Mouse (Mus musculus): ENCODE results near the gene Cygb. TPM values are rescaled to one million over a fixed set of nuclear protein-coding genes. Genes with fewer than 3 reads are reported as not detected.

Gene Cygb
- polyA plus RNA-seq, 1 experiment from 2014 or later: 1.1 TPM

GRCm38 (mm10) chr11:116601166-116601565 lies 52.9 kb downstream of the Cygb start:
- 97% methylated on average over 8 of the region's 8 CpGs for WGBS (ENCODE audit: insufficient replicate concordance)
- no peaks in the 10 kb centered on the region for H3K4me1 ChIP-seq (ENCODE audit: control insufficient read depth, insufficient read depth, low read length)
- no peaks in the 10 kb centered on the region for H3K9me3 ChIP-seq (replicated peaks; ENCODE audit: control insufficient read depth, low read length)
- H3K9ac ChIP-seq (ENCODE audit: low read depth, low read length): no peak overlapping the region
- H3K4me3 ChIP-seq (ENCODE audit: low read depth, low read length): no peak overlapping the region
- H3K36me3 ChIP-seq (ENCODE audit: control insufficient read depth, insufficient read depth, low read length): peaks cover 13% of the 10 kb centered on the region
- H3K4me2 ChIP-seq: no peak overlapping the region
- H3K27ac ChIP-seq (ENCODE audit: low read depth, low read length): no peak overlapping the region
- ATAC-seq (replicated peaks; ENCODE audit: insufficient number of reproducible peaks, low FRiP score, low TSS enrichment): no peak
- H3K27me3 ChIP-seq (ENCODE audit: control insufficient read depth, insufficient read depth, low read length): no peaks in the 10 kb centered on the region

DNA sequence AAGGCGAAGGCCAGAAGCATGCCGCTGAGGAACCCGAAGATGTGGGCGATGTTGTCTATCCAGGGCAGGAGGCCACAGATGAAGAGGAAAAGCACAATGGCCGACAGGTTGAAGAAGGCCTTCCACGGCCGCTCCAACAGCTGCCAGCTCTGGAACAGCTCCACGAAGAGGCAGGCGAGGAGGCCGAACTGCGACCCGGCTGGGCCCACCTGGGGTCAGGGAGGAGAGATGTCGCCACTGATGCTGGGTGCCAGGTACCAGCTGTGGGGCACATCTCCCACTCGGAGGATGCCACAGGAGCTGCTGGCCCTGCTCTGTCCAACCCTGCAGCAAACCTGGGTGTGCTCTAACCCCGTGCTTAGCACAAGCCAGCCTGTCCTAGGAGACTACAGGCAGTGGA lies 54.9 kb downstream of the Cygb start:
- peaks cover 6% of the 10 kb centered on the region for H3K36me3 ChIP-seq (ENCODE audit: control insufficient read depth, insufficient read depth, low read length)
- no peaks in the 10 kb centered on the region for H3K9me3 ChIP-seq (replicated peaks; ENCODE audit: control insufficient read depth, low read length)
- no peak overlapping the region for H3K4me2 ChIP-seq
- H3K4me3 ChIP-seq (ENCODE audit: low read depth, low read length): no peak overlapping the region
- ATAC-seq (replicated peaks; ENCODE audit: insufficient number of reproducible peaks, low FRiP score, low TSS enrichment): no peak
- no peak overlapping the region for H3K9ac ChIP-seq (ENCODE audit: low read depth, low read length)
- 89% methylated on average over 15 of the region's 15 CpGs for WGBS (ENCODE audit: insufficient replicate concordance)
- no peaks in the 10 kb centered on the region for H3K27me3 ChIP-seq (ENCODE audit: control insufficient read depth, insufficient read depth, low read length)
- no peaks in the 10 kb centered on the region for H3K4me1 ChIP-seq (ENCODE audit: control insufficient read depth, insufficient read depth, low read length)
- no peak overlapping the region for H3K27ac ChIP-seq (ENCODE audit: low read depth, low read length)

DNA sequence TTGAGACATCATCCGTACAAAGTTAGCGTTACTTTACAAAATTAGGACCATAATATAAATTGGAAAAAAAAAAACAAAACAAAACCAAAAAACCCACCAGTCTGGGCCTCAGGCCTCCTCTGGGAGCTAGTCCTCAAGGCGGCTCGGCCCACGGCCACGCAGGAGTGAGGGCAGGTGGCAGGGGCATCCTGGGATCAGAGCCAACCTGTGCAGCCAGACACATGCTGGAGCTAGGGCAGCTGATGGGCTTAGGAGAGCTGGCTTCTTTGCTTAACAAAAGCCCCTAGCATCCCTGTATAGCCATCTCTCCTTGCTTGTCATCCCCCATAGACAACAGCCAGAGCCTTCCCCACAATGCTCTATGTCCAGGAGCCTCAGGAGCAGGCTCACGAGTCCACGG lies 55.9 kb downstream of the Cygb start:
- H3K4me1 ChIP-seq (ENCODE audit: control insufficient read depth, insufficient read depth, low read length): no peaks in the 10 kb centered on the region
- H3K9me3 ChIP-seq (replicated peaks; ENCODE audit: control insufficient read depth, low read length): no peaks in the 10 kb centered on the region
- no peak overlapping the region for H3K4me2 ChIP-seq
- H3K27me3 ChIP-seq (ENCODE audit: control insufficient read depth, insufficient read depth, low read length): no peaks in the 10 kb centered on the region
- H3K4me3 ChIP-seq (ENCODE audit: low read depth, low read length): no peak overlapping the region
- WGBS (ENCODE audit: insufficient replicate concordance): 93% methylated on average over 8 of the region's 8 CpGs
- H3K9ac ChIP-seq (ENCODE audit: low read depth, low read length): no peak overlapping the region
- no peak overlapping the region for H3K27ac ChIP-seq (ENCODE audit: low read depth, low read length)
- H3K36me3 ChIP-seq (ENCODE audit: control insufficient read depth, insufficient read depth, low read length): peaks cover 6% of the 10 kb centered on the region
- ATAC-seq (replicated peaks; ENCODE audit: insufficient number of reproducible peaks, low FRiP score, low TSS enrichment): no peak

DNA sequence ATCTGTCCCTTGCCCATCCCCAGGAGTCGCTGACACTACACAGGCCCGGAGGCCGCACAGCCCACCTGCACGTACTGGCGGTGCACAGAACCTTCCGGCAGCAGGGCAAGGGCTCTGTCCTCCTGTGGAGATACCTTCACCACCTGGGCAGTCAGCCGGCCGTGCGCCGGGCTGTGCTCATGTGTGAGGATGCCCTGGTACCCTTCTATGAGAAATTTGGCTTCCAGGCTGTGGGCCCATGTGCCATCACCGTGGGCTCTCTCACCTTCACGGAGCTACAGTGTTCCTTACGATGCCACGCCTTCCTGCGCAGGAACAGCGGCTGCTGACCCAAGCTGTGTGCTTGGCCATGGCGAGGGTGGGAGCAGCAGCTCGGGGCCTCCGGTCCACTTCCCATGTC lies 57.3 kb downstream of the Cygb start:
- Histone ChIP-seq H3K4me2 (no peak overlapping the region), H3K9ac (ENCODE audit: low read depth, low read length) (no peak overlapping the region), H3K9me3 (replicated peaks; ENCODE audit: control insufficient read depth, low read length) (no peaks in the 10 kb centered on the region), H3K36me3 (ENCODE audit: control insufficient read depth, insufficient read depth, low read length) (peaks cover 3% of the 10 kb centered on the region), H3K4me1 (ENCODE audit: control insufficient read depth, insufficient read depth, low read length) (no peaks in the 10 kb centered on the region), H3K4me3 (ENCODE audit: low read depth, low read length) (no peak overlapping the region), H3K27ac (ENCODE audit: low read depth, low read length) (no peak overlapping the region), H3K27me3 (ENCODE audit: control insufficient read depth, insufficient read depth, low read length) (no peaks in the 10 kb centered on the region)
- no peak for ATAC-seq (replicated peaks; ENCODE audit: insufficient number of reproducible peaks, low FRiP score, low TSS enrichment)
- 87% methylated on average over 19 of the region's 19 CpGs for WGBS (ENCODE audit: insufficient replicate concordance)

Other genes with a start within 250 kb of the Cygb start
- gene Rnf157, start 241.3 kb downstream of the Cygb start, polyA plus RNA-seq (2014; fragmentation: Nextera tagmentation; extraction: Ambion mirVana): 8.6 and 9.2 TPM in 2 replicates
- gene Ubald2, start 220.2 kb downstream of the Cygb start, polyA plus RNA-seq (2014; fragmentation: Nextera tagmentation; extraction: Ambion mirVana): 60.6 and 68.3 TPM in 2 replicates
- gene Qrich2, start 188.1 kb downstream of the Cygb start, polyA plus RNA-seq (2014; fragmentation: Nextera tagmentation; extraction: Ambion mirVana): 0.31 TPM in 1 of 2 replicates, not detected in the other
- 96.5 and 101 TPM in 2 replicates for gene Prpsap1, start 160.1 kb downstream of the Cygb start, polyA plus RNA-seq (2014; fragmentation: Nextera tagmentation; extraction: Ambion mirVana)
- gene Sphk1, start 123.4 kb downstream of the Cygb start, polyA plus RNA-seq (2014; fragmentation: Nextera tagmentation; extraction: Ambion mirVana): 2.1 and 3.0 TPM in 2 replicates
- gene Ube2o, start 72.9 kb downstream of the Cygb start, polyA plus RNA-seq (2014; fragmentation: Nextera tagmentation; extraction: Ambion mirVana): 14.7 and 17.1 TPM in 2 replicates
- gene Aanat, start 67.9 kb downstream of the Cygb start, polyA plus RNA-seq (2014; fragmentation: Nextera tagmentation; extraction: Ambion mirVana): not detected in 2 replicates
- gene Rhbdf2, start 27.3 kb downstream of the Cygb start, polyA plus RNA-seq (2014; fragmentation: Nextera tagmentation; extraction: Ambion mirVana): 5.0 and 6.0 TPM in 2 replicates
- gene Prcd, start 779 bp downstream of the Cygb start, polyA plus RNA-seq (2014; fragmentation: Nextera tagmentation; extraction: Ambion mirVana): 0.35 and 0.92 TPM in 2 replicates
- not detected in 2 replicates for gene St6galnac1, start 121.2 kb upstream of the Cygb start, polyA plus RNA-seq (2014; fragmentation: Nextera tagmentation; extraction: Ambion mirVana)
- gene Mxra7, start 173.7 kb upstream of the Cygb start, polyA plus RNA-seq (2014; fragmentation: Nextera tagmentation; extraction: Ambion mirVana): 15.9 and 16.1 TPM in 2 replicates
- gene Mettl23, start 189.0 kb upstream of the Cygb start, polyA plus RNA-seq (2014; fragmentation: Nextera tagmentation; extraction: Ambion mirVana): 58.5 and 60.4 TPM in 2 replicates
- gene Jmjd6, start 189.1 kb upstream of the Cygb start, polyA plus RNA-seq (2014; fragmentation: Nextera tagmentation; extraction: Ambion mirVana): 83.2 and 89.0 TPM in 2 replicates
- 29.3 and 35.8 TPM in 2 replicates for gene Mfsd11, start 198.1 kb upstream of the Cygb start, polyA plus RNA-seq (2014; fragmentation: Nextera tagmentation; extraction: Ambion mirVana)
- gene Srsf2, start 198.8 kb upstream of the Cygb start, polyA plus RNA-seq (2014; fragmentation: Nextera tagmentation; extraction: Ambion mirVana): 577 and 621 TPM in 2 replicates